Mouse (Mus musculus) liver, adult 2 months (tissue): ENCODE measurements around the gene Prdx6.

Experiments used
- CTCF ChIP-seq: fragments of 200-500 bp; IDR thresholded peaks from 2 replicates; pipeline ENCODE4 v1.5.1; 2011; ENCODE audit warnings: low read depth, low read length, control low read depth
- POLR2A ChIP-seq: fragments of 200-500 bp; IDR thresholded peaks from 2 replicates; pipeline ENCODE4 v1.6.1; 2011; ENCODE audit warnings: low read length, control low read depth; ENCODE audit not compliant: insufficient read depth; ENCODE audit errors: extremely low read depth

DNA sequence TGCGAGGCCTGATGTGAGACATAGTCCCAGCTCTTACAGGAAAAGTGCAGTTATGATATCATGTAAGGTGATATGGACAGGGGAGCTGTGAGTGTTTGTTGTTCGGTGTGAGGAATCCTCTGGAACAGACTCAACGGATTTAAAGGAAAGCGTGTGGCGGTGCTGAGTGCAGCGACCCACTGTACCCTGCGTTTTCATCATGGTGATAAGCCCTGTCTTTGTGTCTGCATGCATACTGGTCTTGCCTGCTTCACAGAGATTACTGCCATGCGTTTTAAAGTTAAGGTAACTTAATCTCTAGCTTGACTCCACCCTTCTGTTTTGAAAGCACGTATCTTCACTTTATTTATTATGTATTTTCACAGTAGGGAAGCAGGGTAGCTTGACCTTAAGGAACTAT is 1.3 kb upstream of the Prdx6 start:
- TF ChIP-seq POLR2A: no peak
- TF ChIP-seq CTCF: no peak
